Mouse (Mus musculus) bone marrow macrophage, adult 2 months (primary cell): ENCODE measurements at regions not wholly inside any gene's neighbourhood (a gene's known extent, or its start where the extent isn't known, plus 50 kb on each side); places are given as distances from the start of the nearest gene placed in this dataset.

ENCODE experiments used
- CTCF ChIP-seq: IDR thresholded peaks from 2 replicates; pipeline ENCODE4 v1.5.1; 2012; ENCODE audit warnings: low read depth, mild to moderate bottlenecking, low read length, moderate library complexity
- POLR2A ChIP-seq: IDR thresholded peaks from 2 replicates; pipeline ENCODE4 v1.6.1; 2012; ENCODE audit warnings: mild to moderate bottlenecking, low read depth, low read length, borderline replicate concordance

DNA sequence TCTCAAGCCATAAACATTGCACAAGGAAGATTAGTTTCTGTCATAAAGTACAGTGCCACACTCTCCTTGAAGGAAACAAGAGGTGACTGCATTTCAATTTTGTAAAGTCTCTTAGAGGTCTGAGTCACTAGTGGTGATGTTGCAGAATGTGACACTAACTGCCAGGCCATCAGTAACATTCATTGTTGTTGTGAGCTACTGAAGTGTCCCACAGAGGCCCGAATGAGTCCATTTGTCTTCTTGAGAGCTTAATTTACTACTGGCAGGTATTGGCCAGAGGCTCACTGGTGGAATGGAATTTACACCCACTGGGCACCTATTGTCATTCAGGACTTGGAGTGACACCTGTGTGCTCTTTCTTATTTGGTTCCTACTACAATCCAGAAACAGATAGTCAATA lies 299.0 kb downstream of the Fam84b start:
- no peak for TF ChIP-seq POLR2A
- no peak for TF ChIP-seq CTCF
